Mouse (Mus musculus) CH12.LX (cell line): Measurements from ENCODE around the gene Serbp1. TPM values are rescaled to one million over a fixed set of nuclear protein-coding genes. Genes with fewer than 3 reads are reported as not detected.

Experiments used
- DNase-seq: peaks from one replicate; pipeline ENCODE4 v3.0.0-alpha.2; 2013; ENCODE audit errors: extremely low read depth
- H3K27ac ChIP-seq: 2 replicates; pipeline ENCODE4 v1.5.1; 2012; ENCODE audit warnings: low read depth, mild to moderate bottlenecking, control low read depth, moderate library complexity; ENCODE audit not compliant: insufficient read depth
- H3K27me3 ChIP-seq: replicated peaks from 2 replicates; pipeline ENCODE3; 2012; ENCODE audit warnings: inconsistent platforms
- H3K36me3 ChIP-seq, 2 experiments: replicated peaks in 1 of 2; 2 replicates each; pipeline versions ENCODE3 to v1.6.1; 2012; ENCODE audit warnings: inconsistent platforms in 1 of 2, low read length in 1 of 2, mild to moderate bottlenecking in 1 of 2, mixed read lengths in 1 of 2, moderate library complexity in 1 of 2; ENCODE audit not compliant: control insufficient read depth in 1 of 2, insufficient read depth in 1 of 2
- H3K4me1 ChIP-seq, 2 experiments: 2 replicates each; pipeline ENCODE4 v1.6.1; 2012; ENCODE audit warnings: inconsistent platforms in 1 of 2, moderate library complexity in 1 of 2; ENCODE audit not compliant: insufficient read depth in 2 of 2, control insufficient read depth in 1 of 2
- H3K4me2 ChIP-seq: 2 replicates; pipeline ENCODE4 v1.6.1; 2012; ENCODE audit warnings: low read depth, mild to moderate bottlenecking, control low read depth; ENCODE audit not compliant: poor library complexity, insufficient read depth, severe bottlenecking
- H3K4me3 ChIP-seq, 3 experiments: fragments of 150-350 bp in 1 of 3; sonication (generic) in 1 of 3; replicated peaks in 1 of 3; 2 replicates each; pipeline versions ENCODE3 to v1.5.1; 2011 to 2012; ENCODE audit warnings: low read depth in 2 of 3, low read length in 2 of 3, mild to moderate bottlenecking in 2 of 3, moderate library complexity in 2 of 3, control low read depth in 1 of 3, improper control_type of control experiment in 1 of 3, inconsistent platforms in 1 of 3, mixed read lengths in 1 of 3; ENCODE audit not compliant: poor library complexity in 1 of 3
- H3K79me2 ChIP-seq: replicated peaks from 2 replicates; pipeline ENCODE4 v1.6.1; 2012; ENCODE audit warnings: mild to moderate bottlenecking, moderate library complexity; ENCODE audit not compliant: control insufficient read depth, poor library complexity, insufficient read depth, severe bottlenecking; ENCODE audit errors: extremely low read depth
- H3K9ac ChIP-seq: 2 replicates; pipeline ENCODE4 v1.6.1; 2012; ENCODE audit warnings: low read depth, mild to moderate bottlenecking, control low read depth, moderate library complexity; ENCODE audit not compliant: insufficient read depth
- H3K9me3 ChIP-seq: replicated peaks from 2 replicates; pipeline ENCODE3; 2012; ENCODE audit warnings: low read length, inconsistent platforms, mixed read lengths
- CHD1 ChIP-seq: IDR thresholded peaks from 2 replicates; pipeline ENCODE4 v1.6.1; 2012; ENCODE audit warnings: low read depth, low read length, improper control_type of control experiment, inconsistent platforms
- CTCF ChIP-seq, 2 experiments: IDR thresholded peaks in 1 of 2; conservative IDR thresholded peaks in 1 of 2; 2 replicates each; pipeline ENCODE4 v1.5.1; 2011 to 2012; ENCODE audit warnings: low read depth in 2 of 2, low read length in 2 of 2, improper control_type of control experiment in 1 of 2, inconsistent platforms in 1 of 2, mild to moderate bottlenecking in 1 of 2, moderate library complexity in 1 of 2
- E2F4 ChIP-seq: IDR thresholded peaks from 2 replicates; pipeline ENCODE4 v1.6.1; 2011; ENCODE audit warnings: low read depth, low read length, improper control_type of control experiment; ENCODE audit not compliant: insufficient replicate concordance
- ELF1 ChIP-seq: IDR thresholded peaks from 2 replicates; pipeline ENCODE4 v1.6.1; 2014; ENCODE audit warnings: low read depth, mild to moderate bottlenecking, inconsistent platforms, low read length, improper control_type of control experiment
- EP300 ChIP-seq: IDR thresholded peaks from 2 replicates; pipeline ENCODE4 v1.6.1; 2011; ENCODE audit warnings: low read length, improper control_type of control experiment
- ETS1 ChIP-seq: conservative IDR thresholded peaks from 2 replicates; pipeline ENCODE4 v1.6.1; 2012; ENCODE audit warnings: low read depth, mild to moderate bottlenecking, inconsistent platforms, low read length, improper control_type of control experiment, moderate library complexity
- GABPA ChIP-seq: IDR thresholded peaks from 2 replicates; pipeline ENCODE4 v1.6.1; 2012; ENCODE audit warnings: low read depth, low read length, improper control_type of control experiment, inconsistent platforms; ENCODE audit not compliant: insufficient replicate concordance
- HCFC1 ChIP-seq: IDR thresholded peaks from 2 replicates; pipeline ENCODE4 v1.6.1; 2012; ENCODE audit warnings: low read depth, mild to moderate bottlenecking, inconsistent platforms, low read length, improper control_type of control experiment
- IRF4 ChIP-seq: IDR thresholded peaks from 2 replicates; pipeline ENCODE4 v1.6.1; 2014; ENCODE audit warnings: low read depth, mild to moderate bottlenecking, inconsistent platforms, low read length, improper control_type of control experiment
- JUN ChIP-seq: IDR thresholded peaks from 2 replicates; pipeline ENCODE4 v1.6.1; 2011; ENCODE audit warnings: low read depth, mild to moderate bottlenecking, low read length, improper control_type of control experiment, moderate library complexity; ENCODE audit not compliant: insufficient read depth
- JUND ChIP-seq: conservative IDR thresholded peaks from 2 replicates; pipeline ENCODE4 v1.6.1; 2011; ENCODE audit warnings: low read depth, low read length, improper control_type of control experiment
- KAT2A ChIP-seq: IDR thresholded peaks from 2 replicates; pipeline ENCODE4 v1.6.1; 2012; ENCODE audit warnings: low read length, improper control_type of control experiment, inconsistent platforms; ENCODE audit not compliant: insufficient replicate concordance
- MAZ ChIP-seq: IDR thresholded peaks from 2 replicates; pipeline ENCODE4 v1.6.1; 2012; ENCODE audit warnings: low read depth, mild to moderate bottlenecking, inconsistent platforms, low read length, improper control_type of control experiment, moderate library complexity
- MEF2A ChIP-seq: IDR thresholded peaks from 2 replicates; pipeline ENCODE4 v1.6.1; 2014; ENCODE audit warnings: low read depth, mild to moderate bottlenecking, inconsistent platforms, low read length, improper control_type of control experiment, borderline replicate concordance
- MXI1 ChIP-seq: IDR thresholded peaks from 2 replicates; pipeline ENCODE4 v1.6.1; 2011; ENCODE audit warnings: mild to moderate bottlenecking, low read depth, low read length, improper control_type of control experiment
- MYC ChIP-seq: IDR thresholded peaks from 2 replicates; pipeline ENCODE4 v1.6.1; 2011; ENCODE audit warnings: low read depth, mild to moderate bottlenecking, improper control_type of control experiment, low read length
- NELFE ChIP-seq: IDR thresholded peaks from 2 replicates; pipeline ENCODE4 v1.6.1; 2011; ENCODE audit warnings: low read depth, low read length, improper control_type of control experiment
- NRF1 ChIP-seq: IDR thresholded peaks from 2 replicates; pipeline ENCODE4 v1.6.1; 2014; ENCODE audit warnings: low read depth, mild to moderate bottlenecking, inconsistent platforms, low read length, improper control_type of control experiment, moderate library complexity
- POLR2A ChIP-seq: IDR thresholded peaks from 2 replicates; pipeline ENCODE4 v1.6.1; 2011; ENCODE audit warnings: low read depth, mild to moderate bottlenecking, improper control_type of control experiment, low read length
- RAD21 ChIP-seq: IDR thresholded peaks from 2 replicates; pipeline ENCODE4 v1.6.1; 2011; ENCODE audit warnings: low read depth, mild to moderate bottlenecking, low read length, improper control_type of control experiment, moderate library complexity
- SIN3A ChIP-seq: IDR thresholded peaks from 2 replicates; pipeline ENCODE4 v1.6.1; 2012; ENCODE audit warnings: low read length, improper control_type of control experiment, inconsistent platforms
- TBP ChIP-seq: conservative IDR thresholded peaks from 2 replicates; pipeline ENCODE4 v1.6.1; 2011; ENCODE audit warnings: low read depth, low read length, improper control_type of control experiment
- TCF12 ChIP-seq: IDR thresholded peaks from 2 replicates; pipeline ENCODE4 v1.6.1; 2014; ENCODE audit warnings: low read depth, mild to moderate bottlenecking, inconsistent platforms, low read length, improper control_type of control experiment
- USF1 ChIP-seq: IDR thresholded peaks from 2 replicates; pipeline ENCODE4 v1.6.1; 2014; ENCODE audit warnings: low read depth, mild to moderate bottlenecking, inconsistent platforms, low read length, improper control_type of control experiment
- USF2 ChIP-seq: conservative IDR thresholded peaks from 2 replicates; pipeline ENCODE4 v1.6.1; 2011; ENCODE audit warnings: low read depth, low read length, improper control_type of control experiment
- ZC3H11A ChIP-seq: IDR thresholded peaks from 2 replicates; pipeline ENCODE4 v1.6.1; 2012; ENCODE audit warnings: low read depth, mild to moderate bottlenecking, inconsistent platforms, low read length, improper control_type of control experiment
- ZKSCAN1 ChIP-seq: IDR thresholded peaks from 2 replicates; pipeline ENCODE4 v1.6.1; 2012; ENCODE audit warnings: low read depth, inconsistent platforms, low read length, improper control_type of control experiment, borderline replicate concordance
- ZNF384 ChIP-seq: IDR thresholded peaks from 2 replicates; pipeline ENCODE4 v1.6.1; 2012; ENCODE audit warnings: low read depth, low read length, improper control_type of control experiment, inconsistent platforms
- dilution Hi-C: fragments of 300-500 bp; cut with MboI; formaldehyde crosslinking; loops from 2 replicates; pipeline ENCODE4 v1.14.3; 2020; ENCODE audit warnings: low sequenced_read_pairs; ENCODE audit not compliant: extremely low pct_unique_long_range_greater_than_20kb, extremely low pct_ligation_motif_present
- in situ Hi-C: fragments of 300-500 bp; cut with MboI; formaldehyde crosslinking; loops from 3 replicates; pipeline ENCODE4 v1.14.3; 2019; ENCODE audit warnings: low sequenced_read_pairs, low pct_ligation_motif_present, low pct_unique_long_range_greater_than_20kb, mixed read lengths
- polyA plus RNA-seq: library from polyadenylated mRNA; unstranded; fragments of >175 nt; gene quantifications from 2 replicates; pipeline ENCODE4 v1.2.1, GENCODE M21; 2012; ENCODE audit warnings: low read depth; ENCODE audit not compliant: insufficient read length
- total RNA-seq, 2 experiments: library from RNA; depleted of rRNA; stranded (reverse); fragments of 300-350 nt in 1 of 2; fragments of >200 nt in 1 of 2; gene quantifications; 2 replicates each; pipeline ENCODE4 v1.2.3; 2012 to 2014

Serbp1 gene
- total and polyA plus RNA-seq, 3 experiments = 828 to 2,454 (median 835) TPM

DNA sequence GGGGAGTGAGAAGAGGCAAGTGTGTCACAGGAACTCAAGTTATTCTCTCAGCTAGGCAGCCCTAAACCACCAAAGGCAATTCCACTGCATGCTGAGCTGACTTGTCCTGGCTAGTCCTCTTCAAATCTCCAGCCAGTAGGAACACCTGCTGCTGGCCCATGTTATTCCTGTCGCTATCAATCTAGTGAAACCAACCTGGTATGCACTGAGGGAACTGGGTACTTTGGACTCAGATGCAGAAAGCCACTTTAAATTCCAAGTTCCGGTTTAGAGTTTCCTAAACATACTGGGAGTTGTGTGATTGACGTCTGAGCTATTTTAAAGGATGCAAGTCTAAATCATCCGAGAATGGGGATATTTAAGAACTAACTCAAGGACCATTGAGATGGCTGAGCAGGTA is 11.7 kb upstream of the Serbp1 start:
- no peaks in the 10 kb centered on the region for H3K9me3 ChIP-seq
- no peaks in the 10 kb centered on the region for H3K36me3 ChIP-seq
- no peaks in the 10 kb centered on the region for H3K4me1 ChIP-seq
- no peak overlapping the region for H3K4me3 ChIP-seq
- DNase-seq = no peak
- no peak overlapping the region for H3K9ac ChIP-seq
- no peaks in the 10 kb centered on the region for H3K79me2 ChIP-seq
- H3K27ac ChIP-seq = no peak overlapping the region
- no peaks in the 10 kb centered on the region for H3K27me3 ChIP-seq
- no peak overlapping the region for H3K4me2 ChIP-seq
- dilution Hi-C loops = no loop called here
- in situ Hi-C loops = no loop called here
- TF ChIP-seq TCF12 (no peak), MXI1 (no peak), ZNF384 (no peak), MEF2A (no peak), E2F4 (no peak), ELF1 (no peak), USF2 (no peak), TBP (no peak), ETS1 (no peak), EP300 (no peak), KAT2A (no peak), NRF1 (no peak), MAZ (no peak), CHD1 (no peak), JUND (no peak), POLR2A (no peak), SIN3A (no peak)

DNA sequence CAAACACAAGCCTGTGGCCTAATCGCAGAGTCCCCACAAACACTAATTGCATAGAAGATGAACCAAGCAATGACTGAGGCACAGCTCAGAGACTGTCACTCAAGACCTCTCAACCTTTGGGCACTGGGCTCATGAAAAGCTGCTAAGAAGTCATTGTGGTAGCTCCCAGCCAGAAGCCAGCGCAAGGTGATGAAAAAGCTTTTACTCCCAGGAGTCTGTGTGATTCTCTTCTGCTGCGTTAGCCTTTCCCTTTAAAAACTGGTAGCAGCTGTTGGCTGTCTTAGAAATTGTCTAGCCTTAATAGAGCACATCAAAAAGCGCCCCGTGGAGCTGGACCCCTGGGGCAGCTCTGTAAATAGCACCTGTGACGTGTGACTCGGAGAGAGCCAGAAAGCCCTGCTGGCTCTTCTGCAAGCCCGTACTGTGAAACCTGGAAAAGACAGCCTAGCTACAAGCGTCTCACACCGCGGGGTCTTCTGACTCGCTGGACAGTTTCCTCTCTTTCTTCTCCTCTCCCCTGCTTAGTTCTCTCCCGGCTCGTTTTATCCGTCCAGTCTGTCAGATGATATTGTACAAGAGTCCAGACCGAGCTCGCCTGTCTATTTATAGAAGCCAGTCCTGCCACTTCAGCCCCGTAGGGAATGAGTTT is 9.4 kb upstream of the Serbp1 start:
- Histone ChIP-seq H3K4me2 (0 out of 2 replicates have a peak overlapping the region, but pooled peaks have one; percentile 0), H3K79me2 (no peaks in the 10 kb centered on the region), H3K27me3 (no peaks in the 10 kb centered on the region), H3K36me3 (no peaks in the 10 kb centered on the region), H3K4me3 (no peak overlapping the region), H3K9me3 (no peaks in the 10 kb centered on the region), H3K27ac (no peak overlapping the region), H3K4me1 (no peaks in the 10 kb centered on the region), H3K9ac (no peak overlapping the region)
- dilution Hi-C loops (no loop called here), in situ Hi-C loops (no loop called here)
- no peak for TF ChIP-seq KAT2A
- TF ChIP-seq GABPA = no peak
- TF ChIP-seq USF1 = no peak
- TF ChIP-seq MYC = no peak
- no peak for TF ChIP-seq NELFE
- no peak for TF ChIP-seq HCFC1
- TF ChIP-seq POLR2A = no peak
- no peak for TF ChIP-seq NRF1
- no peak for TF ChIP-seq JUN
- no peak for TF ChIP-seq USF2
- TF ChIP-seq MAZ = no peak
- TF ChIP-seq IRF4 = no peak
- TF ChIP-seq MXI1 = no peak
- no peak for TF ChIP-seq ZC3H11A
- no peak for TF ChIP-seq CHD1
- no peak for TF ChIP-seq CTCF (conservative IDR thresholded peaks at IDR 0.05 in 1 of 2, IDR thresholded peaks at IDR 0.05 in 1 of 2; ENCODE audit: low read depth in 2 of 2, low read length in 2 of 2)
- no peak for TF ChIP-seq EP300
- no peak for TF ChIP-seq ZKSCAN1
- TF ChIP-seq RAD21 = no peak
- DNase-seq = no peak
